Mouse (Mus musculus) monocyte, adult 5-6 weeks (primary cell): ENCODE measurements around the gene Glis2. TPM values are rescaled to one million over a fixed set of nuclear protein-coding genes. Genes with fewer than 3 reads are reported as not detected.
"Not testable (repeated sequence)": the region's sequence is repeated elsewhere in the genome, so short reads cannot be mapped to it uniquely, and the experiment has no call there.

ENCODE experiments used
- ATAC-seq: fragments of 153-309, 156-312 bp; replicated peaks from 2 replicates; pipeline ENCODE4 v1.8.0; 2017; ENCODE audit warnings: mild to moderate bottlenecking; ENCODE audit not compliant: low TSS enrichment, insufficient number of reproducible peaks, severe bottlenecking, poor library complexity, low FRiP score
- total RNA-seq: library from RNA; stranded (forward); fragments of 200-1000, 200-491, 200-594 nt; gene quantifications from 3 replicates; pipeline ENCODE4 v1.2.3, GENCODE M21; 2017

The Glis2 gene
- total RNA-seq, 1 experiment from 2014 or later: 0.76 TPM

GRCm38 (mm10) chr16:4576038-4576437 lies 18.5 kb upstream of the Glis2 start:
- no peak for ATAC-seq

- ATAC-seq: no peak
Observed at GRCm38 (mm10) chr16:4576873-4577272, 17.6 kb upstream of the Glis2 start.

DNA sequence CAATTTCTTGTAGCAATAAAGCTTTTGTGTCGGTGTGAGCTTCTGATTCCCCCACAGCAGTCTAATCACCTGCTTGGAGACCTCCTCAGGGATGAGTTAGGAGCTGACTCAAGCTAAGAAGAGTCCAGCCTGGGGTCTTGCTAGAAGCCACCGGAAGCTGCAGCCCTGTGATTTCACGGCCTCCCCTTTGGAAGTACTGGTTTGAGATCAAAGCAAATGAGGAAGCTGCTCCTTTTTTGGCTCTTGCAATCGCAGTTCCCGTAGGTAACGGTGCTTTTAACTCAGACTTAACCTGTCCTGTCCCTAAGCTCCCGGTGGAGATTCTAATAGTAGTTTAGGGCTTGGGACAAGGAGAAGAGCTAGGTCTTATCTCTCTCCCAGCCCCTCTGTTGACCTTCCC lies 15.9 kb upstream of the Glis2 start:
- no peak for ATAC-seq

DNA sequence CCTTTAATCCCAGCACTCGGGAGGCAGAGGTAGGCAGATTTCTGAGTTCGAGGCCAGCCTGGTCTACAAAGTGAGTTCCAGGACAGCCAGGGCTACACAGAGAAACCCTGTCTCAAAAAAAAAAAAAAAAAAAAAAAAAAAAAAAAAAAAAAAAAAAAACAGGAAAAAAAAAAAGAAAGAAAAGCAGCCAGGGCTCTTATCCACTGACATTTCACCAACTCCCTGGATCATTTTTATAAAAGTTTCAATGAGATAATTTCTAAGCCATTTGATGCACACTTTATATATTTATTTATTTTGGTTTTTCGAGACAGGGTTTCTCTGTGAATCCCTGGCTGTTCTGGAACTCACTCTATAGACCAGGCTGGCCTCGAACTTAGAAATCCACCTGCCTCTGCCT lies 13.3 kb upstream of the Glis2 start:
- not testable (repeated sequence) for ATAC-seq

DNA sequence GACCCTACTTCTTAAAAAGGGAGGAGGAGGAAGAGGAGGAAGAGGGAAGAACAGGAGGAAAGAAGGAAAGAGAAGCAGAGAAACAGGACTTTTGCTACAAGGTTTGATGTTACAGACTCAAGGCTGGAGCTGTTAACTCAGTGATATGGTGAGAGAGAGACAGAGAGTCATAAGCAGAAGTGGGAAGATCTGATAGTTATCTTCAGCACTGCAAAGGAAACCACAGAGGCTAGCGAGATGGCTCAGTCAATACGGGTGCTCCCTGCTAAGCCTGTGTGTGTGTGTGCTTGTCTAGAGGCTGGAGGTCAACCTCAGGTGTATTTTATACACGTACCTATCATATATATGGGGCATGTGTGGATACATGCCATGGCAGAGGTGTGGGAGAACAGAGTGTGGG lies 10.7 kb upstream of the Glis2 start:
- ATAC-seq: no peak

DNA sequence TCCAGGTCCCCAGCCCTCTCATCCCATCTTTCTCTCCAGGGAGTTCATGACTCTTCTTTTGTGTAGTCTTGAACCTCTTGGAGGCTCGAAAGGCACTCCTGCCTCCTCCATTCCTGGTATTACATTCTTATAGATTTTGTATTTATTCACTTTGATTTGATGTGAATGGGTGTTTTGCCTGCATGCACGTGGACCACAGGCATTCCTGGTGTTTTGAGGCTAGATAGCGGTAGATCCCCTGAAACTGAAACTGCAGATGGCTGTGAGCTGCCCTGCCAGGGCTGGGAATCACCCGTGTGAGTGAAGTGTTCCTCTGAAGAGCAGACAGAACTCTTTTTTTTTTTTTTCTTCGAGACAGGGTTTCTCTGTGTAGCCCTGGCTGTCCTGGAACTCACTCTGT lies 10.1 kb upstream of the Glis2 start:
- no peak for ATAC-seq

GRCm38 (mm10) chr16:4585642-4586530 lies 8.6 kb upstream of the Glis2 start:
- peak; percentile 10; the same call in 1 of the 2 replicates for ATAC-seq

- peak; percentile 95 for ATAC-seq
Observed at GRCm38 (mm10) chr16:4586531-4587123, 7.9 kb upstream of the Glis2 start.

DNA sequence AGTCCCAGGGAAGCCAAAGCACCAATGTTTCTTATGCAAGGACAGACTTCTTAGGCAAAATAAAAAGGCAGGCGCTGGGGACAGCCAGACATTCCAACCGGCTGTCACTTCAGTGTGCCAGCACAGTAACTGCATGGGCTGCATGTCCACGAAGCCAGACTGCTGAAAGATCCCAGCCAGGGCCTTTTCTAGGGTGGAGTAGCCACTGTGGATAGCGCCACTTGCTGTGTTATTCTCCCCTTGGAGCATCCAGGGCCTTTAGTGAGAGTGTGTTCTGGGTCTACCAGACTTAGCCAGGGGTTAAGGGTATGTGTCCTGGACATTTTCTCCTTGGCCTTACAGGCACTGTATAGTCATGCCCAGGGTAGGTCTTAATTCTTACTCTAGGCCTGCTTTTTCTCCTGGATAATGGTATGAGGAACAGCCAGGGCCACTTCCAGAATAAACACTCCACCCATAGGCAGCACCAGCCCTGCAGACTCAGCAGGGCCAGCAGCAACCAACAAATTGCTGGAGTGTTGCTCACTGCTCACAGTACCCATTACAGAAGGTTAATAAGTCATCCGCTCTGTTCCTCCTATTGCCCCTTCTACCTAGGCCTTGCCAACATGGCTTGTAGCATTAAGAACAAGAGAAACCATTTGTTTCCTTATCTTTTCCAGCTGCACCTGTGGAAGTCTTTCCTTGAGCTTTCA lies 6.8 kb upstream of the Glis2 start:
- ATAC-seq: no peak

- no peak for ATAC-seq
Observed at GRCm38 (mm10) chr16:4590236-4590635, 4.3 kb upstream of the Glis2 start.

GRCm38 (mm10) chr16:4592909-4593875 lies 1.3 kb upstream of the Glis2 start:
- no peak for ATAC-seq

DNA sequence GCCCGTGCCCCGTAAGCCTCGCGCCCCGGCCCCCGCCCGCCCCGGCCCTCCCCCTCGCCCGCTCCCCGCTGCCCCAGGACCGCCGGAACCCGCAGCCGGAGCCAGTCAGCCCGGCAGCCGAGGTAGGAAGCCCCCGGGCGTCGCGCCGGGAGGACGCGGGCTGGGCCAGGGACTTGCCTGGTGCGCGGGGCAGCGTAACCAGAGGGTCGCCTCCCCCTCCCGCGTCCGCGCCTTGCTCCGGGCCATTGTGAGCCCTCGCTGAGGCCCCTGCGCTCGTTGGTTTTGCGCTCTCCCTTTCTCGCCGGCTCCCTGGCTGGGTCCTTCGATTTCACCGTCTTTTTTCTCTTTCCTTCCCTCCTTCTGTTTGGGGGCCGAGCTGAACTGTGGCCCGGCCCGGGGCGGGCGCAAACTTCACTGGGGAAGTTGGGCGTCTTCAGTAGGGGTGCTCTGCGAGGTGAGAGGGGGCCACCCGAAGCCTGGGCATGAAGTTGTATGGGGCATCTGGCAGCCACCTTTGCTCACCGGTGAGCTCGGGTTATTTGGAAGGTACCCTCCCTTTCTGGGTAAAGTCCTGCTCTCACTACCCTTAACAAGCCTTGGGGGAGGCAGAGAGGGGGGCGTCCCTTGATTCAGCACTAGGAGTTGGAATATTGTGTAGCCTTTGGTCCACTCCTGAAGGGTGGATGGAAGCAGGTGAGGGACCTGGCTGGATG lies 457 bp downstream of the Glis2 start:
- no peak for ATAC-seq

- no peak for ATAC-seq
Observed at GRCm38 (mm10) chr16:4595527-4595963, 1.0 kb downstream of the Glis2 start.

GRCm38 (mm10) chr16:4596141-4596728 lies 1.7 kb downstream of the Glis2 start:
- no peak for ATAC-seq

GRCm38 (mm10) chr16:4596836-4597235 lies 2.3 kb downstream of the Glis2 start:
- no peak for ATAC-seq

DNA sequence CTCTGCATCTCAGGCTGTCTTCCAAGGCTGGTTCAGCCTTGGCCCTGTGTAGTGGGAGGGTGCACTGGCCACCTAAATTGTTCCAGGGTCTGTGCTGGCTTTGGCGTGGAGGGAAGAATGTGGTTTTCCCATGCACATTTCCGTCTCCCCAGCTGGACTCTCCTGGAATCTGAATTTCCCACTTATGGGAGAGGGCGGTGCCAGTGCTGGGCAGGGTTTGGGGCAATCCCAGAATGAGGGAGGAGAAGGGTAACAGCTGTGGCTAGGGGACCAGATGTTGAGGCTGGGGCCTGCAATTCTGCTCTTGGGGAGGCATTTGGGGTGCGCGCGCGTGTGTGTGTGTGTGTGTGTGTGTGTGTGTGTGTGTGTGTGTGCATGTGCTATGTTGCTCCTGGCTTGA lies 2.8 kb downstream of the Glis2 start:
- ATAC-seq: no peak

DNA sequence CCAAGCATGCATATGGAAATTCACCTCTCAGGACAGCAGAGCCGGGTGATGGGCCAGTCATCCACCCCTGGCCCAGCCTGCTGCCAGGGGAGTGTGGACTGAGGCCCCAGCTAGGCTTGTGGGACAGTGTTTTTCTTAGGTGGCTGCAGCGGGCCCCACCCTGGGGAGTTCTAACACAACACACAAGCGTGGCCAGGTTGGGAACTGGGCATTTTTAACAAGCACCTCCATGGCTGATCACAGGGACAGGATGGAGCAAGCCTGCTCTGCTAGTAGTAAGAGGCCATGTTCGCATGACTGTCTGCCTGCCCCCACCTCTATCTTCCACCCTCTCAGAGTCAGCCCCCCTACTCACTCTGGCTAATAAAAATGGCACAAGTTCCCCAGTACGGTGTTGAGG lies 3.5 kb downstream of the Glis2 start:
- ATAC-seq: no peak
